ENCODE assay signal across 8 mouse cellular contexts in genomic region chr2:120628886-120629735, GRCm38 (mm10). TPM values are rescaled to one million over a fixed set of nuclear protein-coding genes. Genes with fewer than 3 reads are reported as not detected.
DNase-seq lines count a peak whose midpoint lies in the region; ATAC-seq lines count a peak whose summit lies in the region.

TSS of gene Stard9 (plus strand) at chr2:120629121.

- WGBS in hindbrain, embryonic 11.5 days: 2% methylated on average over 33 of the region's 36 CpGs

- H3K4me3 ChIP-seq in hindbrain, embryonic 11.5 days (ENCODE audit: low read depth, low read length): peak within 1 kb of the TSS; percentile 51

- H3K9ac ChIP-seq in hindbrain, embryonic 11.5 days (ENCODE audit: low read depth, low read length): peak within 1 kb of the TSS; percentile 59

- no peaks in the 10 kb centered on the region for H3K9me3 ChIP-seq in hindbrain, embryonic 11.5 days (ENCODE audit: control insufficient read depth, low read length)

- H3K4me2 ChIP-seq in hindbrain, embryonic 11.5 days (replicated peaks; ENCODE audit: low read depth, low read length): peak within 1 kb of the TSS; percentile 62

- no peaks in the 10 kb centered on the region for H3K4me1 ChIP-seq in hindbrain, embryonic 11.5 days (replicated peaks; ENCODE audit: control insufficient read depth, insufficient read depth, low read length)

- peak; percentile 100 for DNase-seq in Muller cell, postnatal 12 days (ENCODE audit: inconsistent ontology term)
- DNase-seq in cerebellum, adult 9-11 months: peak; percentile 99
- peak; percentile 98 for DNase-seq in frontal cortex, adult 2 months (ENCODE audit: extremely low spot score in 1 of 2, low spot score in 1 of 2)
- peak; percentile 99 for DNase-seq in hindbrain, embryonic 11.5 days (ENCODE audit: low spot score)
- peak; percentile 94 to 97 for DNase-seq in layer of hippocampus, postnatal 10 days (ENCODE audit: low spot score in 2 of 2)
- DNase-seq in lung, postnatal 10 days: peak; percentile 100
- DNase-seq in ovary, postnatal 36 days (ENCODE audit: low spot score): peak; percentile 97
- DNase-seq in thymus, postnatal 25 days: peak; percentile 98

- H3K36me3 ChIP-seq in hindbrain, embryonic 11.5 days (ENCODE audit: control insufficient read depth, insufficient read depth, low read length): no peaks in the 10 kb centered on the region

- ATAC-seq in hindbrain, embryonic 11.5 days (ENCODE audit: low FRiP score): peak; percentile 100

- H3K27me3 ChIP-seq in hindbrain, embryonic 11.5 days (ENCODE audit: control insufficient read depth, insufficient read depth, low read length): no peaks in the 10 kb centered on the region

- H3K27ac ChIP-seq in hindbrain, embryonic 11.5 days (ENCODE audit: low read depth, low read length): peak within 1 kb of the TSS; percentile 42; the same call in 1 of the 2 replicates

RNA-seq across cellular contexts. Expression of gene Stard9, which starts in this region (rescaled TPM):
- polyA plus RNA-seq in frontal cortex, adult 2 months (2012; rRNA removed): 15.2 and 16.4 TPM in 2 replicates
- polyA plus RNA-seq in hindbrain, embryonic 11.5 days (2014; fragmentation: Nextera tagmentation; extraction: Ambion mirVana): 3.5 and 6.4 TPM in 2 replicates
- 10 to 100 TPM; 11.0 to 12.5 TPM for total RNA-seq in layer of hippocampus, postnatal 10 days (2021)

Comparison
In these comparisons a context has a peak if more than half of its experiments do, and no peak if none do; other contexts are left out.
1. Peak in every context shown above with its lines: DNase-seq, ATAC-seq, H3K4me3 ChIP-seq and H3K27ac ChIP-seq.